Mouse (Mus musculus) adipocyte (in vitro differentiated cells): ENCODE results near the gene Tead1.

Experiments used
- DNase-seq: peaks from one replicate; pipeline ENCODE4 v3.0.0-alpha.2; 2016; ENCODE audit warnings: low spot score

Tead1 gene

GRCm38 (mm10) chr7:112779636-112780035, 100.5 kb downstream of the Tead1 start:
- DNase-seq, result no peak

GRCm38 (mm10) chr7:112780910-112781309, 101.8 kb downstream of the Tead1 start:
- DNase-seq, result no peak

DNA sequence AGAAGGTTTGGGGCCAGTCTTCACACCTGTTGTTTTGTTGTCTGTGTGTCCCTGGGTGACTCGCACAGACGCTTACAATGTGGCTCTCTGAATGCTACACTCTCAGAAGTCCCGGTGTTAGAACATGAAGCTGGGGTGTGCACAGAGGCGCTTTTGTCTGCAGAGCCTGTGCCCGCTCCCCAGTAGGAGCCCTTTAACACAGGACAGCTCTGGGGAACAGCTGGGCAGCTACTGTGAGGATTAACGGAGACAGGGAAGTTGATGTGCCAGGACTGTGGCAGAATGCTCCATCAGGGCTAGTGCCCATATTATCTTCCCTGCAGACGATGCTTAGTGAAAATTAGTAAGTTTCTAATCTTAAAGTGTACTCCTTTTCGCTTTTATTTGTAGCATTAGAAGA, 102.9 kb downstream of the Tead1 start:
- DNase-seq, result no peak

GRCm38 (mm10) chr7:112784278-112784677, 105.2 kb downstream of the Tead1 start:
- no peak for DNase-seq

DNA sequence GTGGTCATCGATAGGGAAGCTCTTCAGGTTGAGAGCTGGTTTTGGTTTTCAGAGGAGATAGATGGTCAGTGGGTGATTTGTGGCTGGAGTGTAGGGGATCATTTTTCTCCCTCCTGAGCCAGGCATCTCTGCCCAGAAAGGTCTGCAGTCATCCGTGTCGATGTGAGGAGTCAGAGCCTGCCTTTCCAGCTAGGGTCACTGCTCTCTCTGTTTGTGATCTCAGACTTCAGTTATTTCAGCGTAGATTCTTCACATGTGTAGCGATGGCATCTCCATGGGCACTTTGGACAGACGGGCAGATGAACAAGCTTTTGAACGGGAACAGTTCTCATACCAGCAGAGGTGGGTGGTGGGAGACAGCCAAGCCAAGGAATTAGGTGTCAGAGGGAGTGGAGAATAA, 106.2 kb downstream of the Tead1 start:
- DNase-seq, result no peak

GRCm38 (mm10) chr7:112786556-112787225, 107.6 kb downstream of the Tead1 start:
- peak; percentile 87 for DNase-seq

GRCm38 (mm10) chr7:112787281-112787680, 108.2 kb downstream of the Tead1 start:
- DNase-seq, result no peak

- DNase-seq, result no peak
Observed at GRCm38 (mm10) chr7:112788321-112788751, 109.2 kb downstream of the Tead1 start.

GRCm38 (mm10) chr7:112789693-112790092, 110.6 kb downstream of the Tead1 start:
- DNase-seq, result no peak

DNA sequence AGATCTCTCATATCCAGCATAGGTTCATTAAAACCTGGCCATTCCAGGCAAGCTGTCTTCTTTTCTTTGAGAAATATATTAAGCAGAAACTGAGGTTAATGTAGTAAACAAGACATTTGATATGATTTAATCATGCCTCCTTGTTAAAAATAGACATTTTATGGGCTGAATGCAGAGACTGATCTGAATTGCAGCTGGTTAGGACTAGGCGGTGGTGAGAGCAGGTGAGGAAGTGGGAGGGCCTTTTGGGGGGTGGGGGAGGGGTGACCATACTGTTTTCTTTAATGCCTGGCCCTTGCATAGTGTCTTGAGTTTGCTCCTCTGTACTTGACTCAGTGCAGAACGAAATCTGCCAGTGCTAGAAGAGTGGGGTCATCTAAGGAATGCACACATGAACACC, 111.2 kb downstream of the Tead1 start:
- DNase-seq, result no peak

DNA sequence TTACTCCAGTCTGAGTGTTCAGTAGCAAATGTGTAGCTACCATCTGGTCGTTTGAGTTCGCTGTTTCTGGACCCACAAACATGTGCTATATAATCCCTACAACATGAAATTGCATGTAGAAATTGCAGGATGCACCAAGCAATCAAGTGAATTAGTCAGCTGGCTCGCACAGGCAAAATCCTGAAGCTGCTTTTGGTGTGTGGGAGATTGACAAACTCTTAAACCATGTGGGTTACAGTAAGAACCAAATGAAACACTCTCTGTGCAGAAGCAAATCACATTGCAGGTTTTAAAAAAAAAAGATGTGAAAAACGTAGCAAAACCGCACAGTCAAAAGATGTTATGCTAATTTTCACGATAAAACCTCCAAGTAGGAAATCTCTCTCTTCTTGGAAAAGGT, 113.6 kb downstream of the Tead1 start:
- no peak for DNase-seq

- DNase-seq, result no peak
Observed at GRCm38 (mm10) chr7:112793903-112794302, 114.8 kb downstream of the Tead1 start.

DNA sequence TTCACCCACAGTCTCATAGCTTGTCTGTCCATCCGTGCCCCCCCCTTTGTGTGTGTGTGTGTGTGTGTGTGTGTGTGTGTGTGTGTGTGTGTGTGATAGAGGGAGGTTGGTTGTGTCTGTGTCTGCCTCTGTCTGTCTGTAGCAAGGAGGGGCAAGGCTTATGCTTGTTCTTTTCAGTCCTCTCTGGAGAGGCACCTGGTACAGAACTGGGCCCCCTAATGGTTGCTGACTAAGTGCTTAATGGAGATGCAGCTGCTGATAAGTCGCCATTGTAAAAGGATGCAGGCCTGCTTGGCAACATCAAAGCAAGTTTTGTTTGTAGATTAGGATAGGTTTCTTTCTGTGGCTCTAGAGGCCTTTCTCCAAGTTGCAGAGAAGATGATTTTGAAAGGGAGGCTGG, 115.4 kb downstream of the Tead1 start:
- DNase-seq, result no peak

- DNase-seq, result peak; percentile 60
Observed at GRCm38 (mm10) chr7:112797526-112798321, 118.6 kb downstream of the Tead1 start.

GRCm38 (mm10) chr7:112801706-112802105, 122.6 kb downstream of the Tead1 start:
- no peak for DNase-seq

DNA sequence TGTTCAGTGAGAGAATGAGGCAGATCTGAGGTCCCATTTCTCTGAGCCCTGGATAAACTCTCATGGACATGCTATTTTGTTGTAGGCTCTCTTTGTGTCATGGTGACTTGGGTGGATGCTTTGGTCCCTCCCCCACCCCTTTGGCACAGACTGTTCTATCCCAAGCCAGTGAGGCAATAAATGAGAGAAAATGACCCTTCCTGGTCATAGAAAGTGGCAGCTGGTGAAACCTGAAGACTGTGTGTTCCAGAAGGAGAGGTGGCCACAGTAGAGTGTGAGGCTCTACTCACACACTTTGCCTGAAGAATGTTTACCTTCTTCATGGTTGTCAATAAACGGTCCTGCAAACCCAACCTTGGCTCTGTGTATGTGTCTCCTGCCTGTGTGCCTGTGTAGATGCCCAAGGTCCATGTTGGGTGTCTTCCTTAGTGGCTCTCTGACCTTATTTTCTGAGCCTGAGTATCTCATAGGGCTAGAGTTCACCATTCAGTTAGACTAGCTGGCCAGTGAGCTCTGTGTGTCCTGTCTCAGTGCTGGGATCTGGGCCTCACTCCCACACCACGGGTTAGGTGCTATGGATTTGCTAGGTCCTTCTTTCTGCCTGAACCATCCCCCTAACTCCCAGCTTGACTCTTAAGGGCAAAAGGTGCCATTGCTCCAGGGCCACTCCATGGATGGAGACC, 127.7 kb downstream of the Tead1 start:
- no peak for DNase-seq

DNA sequence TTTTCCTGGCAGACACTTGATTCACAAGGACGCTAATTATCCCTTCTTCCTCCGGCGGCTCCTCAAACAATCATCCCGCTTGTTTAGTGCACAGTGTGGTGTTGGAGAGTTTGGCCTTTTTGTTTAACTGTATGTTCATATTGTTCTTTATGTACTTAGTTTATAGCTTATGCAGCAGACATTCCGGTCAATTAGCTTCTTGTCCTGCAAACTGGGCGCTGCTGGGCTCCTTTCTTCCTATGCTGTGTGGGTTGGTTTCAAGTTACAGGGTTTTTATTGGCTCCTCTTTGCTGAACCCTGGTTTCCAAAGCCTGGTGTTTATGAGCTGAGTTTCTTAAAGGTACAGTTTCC, 128.3 kb downstream of the Tead1 start:
- peak; percentile 48 for DNase-seq

DNA sequence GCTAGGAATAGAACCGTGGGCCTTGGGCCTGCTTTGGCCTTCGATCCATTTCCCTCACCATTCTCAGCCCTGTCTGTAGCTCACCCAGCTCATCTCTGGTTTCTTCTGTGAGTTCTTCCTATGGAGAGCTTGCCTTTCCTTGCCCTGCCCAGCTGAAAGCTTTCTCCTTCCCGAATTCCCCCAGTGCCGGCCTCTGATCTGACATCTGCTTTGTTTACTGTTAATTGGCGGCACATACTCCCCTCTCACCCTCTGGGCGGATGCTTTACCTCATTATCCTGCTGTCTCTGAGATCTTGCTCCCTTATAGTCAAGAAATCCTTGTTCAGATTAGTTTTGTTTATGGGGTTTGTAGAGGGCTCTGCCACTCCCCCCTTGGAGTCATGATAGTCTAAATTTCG, 131.6 kb downstream of the Tead1 start:
- DNase-seq, result no peak

- no peak for DNase-seq
Observed at GRCm38 (mm10) chr7:112812037-112812775, 133.1 kb downstream of the Tead1 start.

GRCm38 (mm10) chr7:112813163-112813562, 134.0 kb downstream of the Tead1 start:
- DNase-seq, result no peak

DNA sequence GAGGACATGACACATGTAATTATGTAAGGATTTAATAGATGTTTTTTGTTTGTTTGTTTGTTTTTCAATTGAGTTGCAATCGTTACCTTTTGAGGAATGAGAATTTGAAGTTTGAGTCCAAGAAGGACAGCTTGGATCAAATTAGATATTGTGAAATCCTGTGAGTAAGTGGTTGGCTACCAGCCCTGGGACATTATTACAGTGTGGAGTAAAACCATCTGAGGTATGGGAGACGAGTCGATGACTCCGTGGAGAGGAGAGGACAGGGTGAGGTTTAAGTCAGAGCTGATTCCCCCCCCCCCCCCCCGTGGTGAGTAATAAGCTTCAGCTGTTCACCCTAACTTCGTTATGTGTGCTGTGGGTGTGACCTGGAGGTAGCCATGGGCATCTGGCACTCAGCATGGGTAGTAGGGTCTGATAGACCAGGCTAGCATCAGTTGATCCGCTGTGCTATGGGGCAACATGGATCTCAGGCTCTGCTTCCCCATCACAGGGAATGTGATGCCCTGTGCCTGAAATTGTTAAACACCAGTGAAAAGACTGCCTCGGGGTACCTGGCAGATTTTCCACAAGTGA, 134.7 kb downstream of the Tead1 start:
- peak; percentile 76 for DNase-seq

DNA sequence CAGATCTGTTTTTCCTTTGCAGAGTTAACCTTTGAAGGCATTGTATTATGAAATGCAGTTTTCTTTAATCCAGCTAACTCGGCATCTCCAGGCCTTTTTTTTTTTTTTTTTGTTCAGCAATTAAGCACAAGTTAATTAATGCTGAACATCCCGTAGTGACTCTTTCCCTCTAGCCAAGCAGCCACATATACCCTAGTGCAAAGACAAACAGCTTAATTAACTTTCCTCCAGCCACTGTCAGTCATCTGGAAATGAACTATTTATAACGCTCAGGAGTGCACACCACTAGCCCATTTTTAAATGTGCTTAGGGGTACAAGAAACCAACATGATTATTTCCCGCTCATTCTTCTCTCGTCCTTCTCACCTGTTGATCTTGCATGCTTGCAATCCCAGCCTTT, 136.9 kb downstream of the Tead1 start:
- no peak for DNase-seq
